Mouse (Mus musculus) spleen, adult 2 months (tissue): ENCODE measurements around the gene Rora.

Experiments used
- CTCF ChIP-seq: fragments of 200-500 bp; IDR thresholded peaks from 2 replicates; pipeline ENCODE4 v1.5.1; 2011; ENCODE audit warnings: mild to moderate bottlenecking, inconsistent platforms; ENCODE audit not compliant: insufficient read depth, insufficient read length, insufficient replicate concordance; ENCODE audit errors: extremely low read depth
- POLR2A ChIP-seq: fragments of 200-500 bp; IDR thresholded peaks from 2 replicates; pipeline ENCODE4 v1.6.1; 2011; ENCODE audit warnings: low read depth, low read length, inconsistent platforms

- TF ChIP-seq CTCF (no peak), POLR2A (no peak)
Measured at GRCm38 (mm10) chr9:69290881-69291450, 637.4 kb downstream of the Rora start.
